Mouse (Mus musculus) gastrocnemius, postnatal 25 days (tissue): Measurements from ENCODE around the gene Krtap11-1. TPM values are rescaled to one million over a fixed set of nuclear protein-coding genes. Genes with fewer than 3 reads are reported as not detected.

Experiments used
- total RNA-seq, 2 experiments: library from RNA; stranded (reverse); gene quantifications; 1 replicate in 1 of 2; 2 replicates in 1 of 2; pipeline ENCODE4 v1.2.3; 2021

The Krtap11-1 gene
- total RNA-seq, 2 experiments from 2014 or later, result not detected

Other genes starting within 250 kb of the Krtap11-1 start
- gene Krtap21-1, start 167.3 kb downstream of the Krtap11-1 start, total RNA-seq, result not detected
- gene Krtap6-2, start 151.1 kb downstream of the Krtap11-1 start, total RNA-seq, result not detected
- not detected for gene Krtap8-1, start 83.2 kb downstream of the Krtap11-1 start, total RNA-seq
- not detected for gene Krtap7-1, start 62.9 kb downstream of the Krtap11-1 start, total RNA-seq